Mouse (Mus musculus) kidney, adult 2 months (tissue): ENCODE data around the gene Pilra.

Experiments
- CTCF ChIP-seq: fragments of 200-500 bp; conservative IDR thresholded peaks from 2 replicates; pipeline ENCODE4 v1.5.1; 2011; ENCODE audit warnings: low read depth, mild to moderate bottlenecking, control low read depth, low read length, moderate library complexity, mixed read lengths; ENCODE audit not compliant: insufficient read depth, insufficient read length
- POLR2A ChIP-seq: fragments of 200-500 bp; IDR thresholded peaks from one replicate; pipeline ENCODE4 v1.6.1; 2011; ENCODE audit warnings: low read depth, low read length, control low read depth

DNA sequence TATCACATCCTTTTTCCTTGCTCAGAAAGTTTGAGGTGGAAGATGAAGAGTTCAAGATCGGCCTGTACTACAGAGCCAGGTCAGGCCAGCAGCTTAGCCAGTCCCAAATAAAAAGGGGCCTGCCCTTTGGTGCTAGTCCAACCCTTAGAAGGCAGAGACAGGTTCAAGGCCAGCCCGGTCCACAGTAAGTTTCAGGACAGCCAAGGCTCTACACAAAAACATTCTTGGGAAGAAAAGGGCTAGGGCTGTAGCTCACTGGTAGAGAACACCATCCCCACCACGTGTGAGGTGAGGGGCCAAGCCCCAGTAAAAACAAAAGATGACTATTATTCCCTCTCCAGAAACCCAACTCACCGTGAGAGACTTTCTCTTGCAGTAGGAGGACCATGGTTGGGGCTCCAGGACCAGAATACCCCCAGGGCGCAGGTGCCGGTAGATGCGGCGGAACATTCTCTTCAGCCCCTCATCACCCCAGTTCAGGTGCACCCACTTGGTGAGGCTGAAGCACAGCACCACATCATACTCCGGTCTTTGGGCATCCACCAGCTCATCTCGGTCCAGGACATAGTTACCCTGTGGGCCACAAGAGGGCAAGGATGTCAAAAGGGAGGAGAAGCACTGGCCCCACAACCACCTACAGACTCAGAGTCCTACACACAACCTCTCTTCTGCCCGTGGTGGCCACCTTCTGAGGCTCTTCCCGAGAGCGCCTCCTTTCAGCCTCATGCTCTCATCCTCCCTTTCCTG is 53.1 kb downstream of the Pilra start:
- no peak for TF ChIP-seq CTCF
- TF ChIP-seq POLR2A, result no peak
